Mouse (Mus musculus) brain, embryonic 14.5 days (tissue): ENCODE results near the gene Klhl33.
A peak's percentile ranks its signal among the peaks of the same experiment; 100 is the strongest.

Experiments used
- CTCF ChIP-seq: fragments of 200-500 bp; IDR thresholded peaks from 2 replicates; pipeline ENCODE4 v1.5.1; 2012; ENCODE audit warnings: inconsistent platforms, mild to moderate bottlenecking, moderate library complexity, borderline replicate concordance; ENCODE audit not compliant: insufficient read depth, insufficient read length; ENCODE audit errors: extremely low read depth
- POLR2A ChIP-seq: fragments of 200-500 bp; IDR thresholded peaks from 2 replicates; pipeline ENCODE4 v1.6.1; 2012; ENCODE audit warnings: mild to moderate bottlenecking, inconsistent platforms, borderline replicate concordance; ENCODE audit not compliant: poor library complexity, insufficient read depth, insufficient read length, severe bottlenecking; ENCODE audit errors: extremely low read depth

- no peak for TF ChIP-seq CTCF
- 0 out of 2 replicates have a peak, but pooled peaks have one; percentile 8 for TF ChIP-seq POLR2A
Observed at GRCm38 (mm10) chr14:50869889-50870804, 27.2 kb downstream of the Klhl33 start, which contains the start of gene Tep1.
